Mouse (Mus musculus) lung, embryonic 16.5 days (tissue): ENCODE results near the gene Wscd2. TPM values are rescaled to one million over a fixed set of nuclear protein-coding genes. Genes with fewer than 3 reads are reported as not detected.

Source experiments
- ATAC-seq: fragments of 200-750 bp; cut with Nextera tagmentation; 2 replicates; pipeline ENCODE4 v1.8.0; 2017; ENCODE audit warnings: low read depth, mild to moderate bottlenecking, moderate library complexity
- H3K27ac ChIP-seq: fragments of 300-500 bp; sonication (generic); 2 replicates; pipeline ENCODE4 v1.5.1; 2014; ENCODE audit warnings: mild to moderate bottlenecking, control low read depth, low read length
- H3K27me3 ChIP-seq: fragments of 300-500 bp; sonication (generic); 2 replicates; pipeline ENCODE4 v1.6.1; 2014; ENCODE audit warnings: low read depth, low read length, mixed read lengths; ENCODE audit not compliant: control insufficient read depth, insufficient read depth
- H3K36me3 ChIP-seq: fragments of 300-500 bp; sonication (generic); 2 replicates; pipeline ENCODE4 v1.6.1; 2014; ENCODE audit warnings: low read length; ENCODE audit not compliant: control insufficient read depth, insufficient read depth
- H3K4me1 ChIP-seq: fragments of 300-500 bp; sonication (generic); replicated peaks from 2 replicates; pipeline ENCODE4 v1.6.1; 2014; ENCODE audit warnings: low read length, mixed read lengths; ENCODE audit not compliant: control insufficient read depth, insufficient read depth
- H3K4me2 ChIP-seq: fragments of 300-500 bp; sonication (generic); 2 replicates; pipeline ENCODE4 v1.6.1; 2014; ENCODE audit warnings: low read depth, low read length, control low read depth
- H3K4me3 ChIP-seq: fragments of 300-500 bp; sonication (generic); 2 replicates; pipeline ENCODE4 v1.5.1; 2014; ENCODE audit warnings: mild to moderate bottlenecking, low read length, control low read depth
- H3K9ac ChIP-seq: fragments of 300-500 bp; sonication (generic); 2 replicates; pipeline ENCODE4 v1.6.1; 2014; ENCODE audit warnings: low read length, control low read depth
- H3K9me3 ChIP-seq: fragments of 300-500 bp; sonication (generic); 2 replicates; pipeline ENCODE4 v1.6.1; 2016; ENCODE audit warnings: low read length; ENCODE audit not compliant: control insufficient read depth
- WGBS: fragments of 180-500 bp; shearing (Covaris S2); extraction: QIAGEN DNeasy Blood & Tissue Kit; methylation state at CpG from one replicate; pipeline ENCODE4 v1.1.7; 2014; 5-methylcytosine and 5-hydroxymethylcytosine counted together
- polyA plus RNA-seq: library from polyadenylated mRNA; unstranded; fragments of >200 nt; fragmentation: Nextera tagmentation; extraction: Ambion mirVana; gene quantifications from 2 replicates; pipeline ENCODE4 v1.2.1, GENCODE M21; 2015

The Wscd2 gene
- polyA plus RNA-seq, 1 experiment from 2014 or later, result 4.8 TPM

DNA sequence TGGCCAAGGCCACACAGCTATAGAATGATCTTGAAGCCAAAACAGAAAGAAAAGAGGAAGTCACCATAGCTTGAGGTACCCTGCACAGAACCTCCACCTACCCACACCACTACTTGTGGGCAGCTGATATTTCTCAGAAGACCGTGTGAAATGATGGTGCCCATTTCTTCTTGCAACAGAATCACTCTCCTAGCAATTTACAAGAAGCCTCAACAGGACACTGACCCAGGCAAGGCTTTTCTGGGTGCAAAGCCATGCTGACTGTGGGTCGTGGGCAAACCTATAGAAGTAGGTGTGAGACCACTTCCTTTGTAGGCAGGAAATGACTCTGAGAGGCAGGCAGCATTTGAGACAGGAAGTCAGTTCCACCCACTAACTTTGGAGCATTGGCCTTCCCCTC, 49.3 kb downstream of the Wscd2 start:
- H3K4me3 ChIP-seq, result no peak overlapping the region
- no peaks in the 10 kb centered on the region for H3K4me1 ChIP-seq
- H3K4me2 ChIP-seq, result no peak overlapping the region
- H3K36me3 ChIP-seq, result no peaks in the 10 kb centered on the region
- no peak overlapping the region for H3K9ac ChIP-seq
- 64% methylated on average over 2 of the region's 2 CpGs for WGBS
- no peaks in the 10 kb centered on the region for H3K27me3 ChIP-seq
- no peak for ATAC-seq
- no peaks in the 10 kb centered on the region for H3K9me3 ChIP-seq
- H3K27ac ChIP-seq, result no peak overlapping the region

DNA sequence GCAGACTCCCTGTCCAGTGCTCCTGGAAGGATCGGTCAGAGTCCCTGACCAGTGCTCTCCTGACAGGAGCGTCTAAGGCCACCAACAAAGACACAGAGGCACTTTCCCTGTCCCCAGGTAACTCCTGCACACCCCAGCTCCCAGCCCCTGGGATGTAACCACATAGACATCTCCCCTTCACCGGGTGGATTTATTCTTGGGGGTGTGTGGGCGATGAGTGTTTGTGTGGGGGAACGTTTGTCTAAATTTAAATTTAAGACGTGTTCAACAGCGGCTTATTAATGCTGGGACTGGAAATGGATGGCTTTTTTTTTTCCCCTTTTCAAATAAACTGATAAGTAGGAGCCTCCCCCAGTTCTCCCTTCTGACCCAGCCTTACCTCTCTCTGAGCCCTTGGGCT, 49.7 kb downstream of the Wscd2 start:
- no peak for ATAC-seq
- Histone ChIP-seq H3K36me3 (no peaks in the 10 kb centered on the region), H3K4me3 (no peak overlapping the region), H3K4me1 (no peaks in the 10 kb centered on the region), H3K27ac (no peak overlapping the region), H3K4me2 (no peak overlapping the region), H3K9me3 (no peaks in the 10 kb centered on the region), H3K27me3 (no peaks in the 10 kb centered on the region), H3K9ac (no peak overlapping the region)
- 75% methylated on average over 7 of the region's 7 CpGs for WGBS

DNA sequence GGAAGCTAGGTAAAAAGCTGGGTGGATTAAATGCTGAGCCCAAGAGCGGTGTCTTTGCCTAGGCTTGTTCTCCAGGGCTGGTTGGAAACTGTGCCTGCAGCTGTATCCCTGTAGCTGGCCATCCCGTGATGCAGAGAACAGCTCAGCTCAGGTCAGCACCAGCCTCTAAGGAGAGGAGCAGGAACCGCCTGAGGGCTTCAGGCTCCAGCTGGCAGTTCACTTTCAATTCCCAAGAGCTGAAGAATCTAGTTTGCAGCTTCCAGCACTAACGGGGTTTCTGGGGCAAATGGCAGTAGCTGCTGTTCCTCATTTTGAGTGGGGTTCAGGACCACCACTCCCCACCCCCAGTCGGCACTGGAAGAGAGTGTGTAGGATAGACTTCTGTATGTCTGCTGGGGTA, 51.1 kb downstream of the Wscd2 start:
- Histone ChIP-seq H3K4me1 (no peaks in the 10 kb centered on the region), H3K27ac (no peak overlapping the region), H3K9me3 (no peaks in the 10 kb centered on the region), H3K27me3 (no peaks in the 10 kb centered on the region), H3K4me2 (no peak overlapping the region), H3K36me3 (no peaks in the 10 kb centered on the region), H3K4me3 (no peak overlapping the region), H3K9ac (no peak overlapping the region)
- WGBS, result 59% methylated on average over 5 of the region's 5 CpGs
- no peak for ATAC-seq

DNA sequence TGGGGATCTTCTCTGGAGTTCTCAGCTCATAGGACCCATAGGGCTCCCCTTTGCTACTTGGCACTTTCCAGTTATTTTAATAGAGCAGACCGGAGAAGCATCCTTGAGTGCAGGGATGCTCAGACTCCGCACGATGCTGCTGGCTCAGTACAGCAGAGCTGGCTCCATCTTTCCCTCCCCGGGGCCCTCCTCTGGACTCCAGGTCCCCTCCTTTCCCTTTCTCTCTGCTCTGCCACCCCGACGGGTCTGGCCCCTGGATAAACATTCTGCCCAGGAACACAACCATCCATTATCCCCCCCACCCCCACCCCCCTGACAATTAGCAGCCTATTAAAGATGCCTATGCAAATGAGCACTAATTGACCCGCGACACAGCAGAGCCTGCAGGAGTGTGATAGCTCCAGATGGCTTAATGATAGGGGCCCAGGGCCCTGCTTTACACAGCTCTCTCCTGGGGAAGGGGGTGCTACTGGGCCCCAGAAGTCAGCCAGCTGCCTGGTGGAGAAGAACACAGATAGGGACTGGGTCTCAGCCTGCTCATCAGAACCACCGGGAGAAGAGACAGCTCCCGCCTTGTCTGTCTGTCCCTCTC, 52.8 kb downstream of the Wscd2 start:
- no peak overlapping the region for H3K4me3 ChIP-seq
- H3K4me1 ChIP-seq, result no peaks in the 10 kb centered on the region
- H3K36me3 ChIP-seq, result no peaks in the 10 kb centered on the region
- WGBS, result 26% methylated on average over 10 of the region's 10 CpGs
- H3K9me3 ChIP-seq, result no peaks in the 10 kb centered on the region
- H3K27ac ChIP-seq, result no peak overlapping the region
- H3K27me3 ChIP-seq, result no peaks in the 10 kb centered on the region
- no peak overlapping the region for H3K4me2 ChIP-seq
- ATAC-seq, result no peak
- no peak overlapping the region for H3K9ac ChIP-seq

DNA sequence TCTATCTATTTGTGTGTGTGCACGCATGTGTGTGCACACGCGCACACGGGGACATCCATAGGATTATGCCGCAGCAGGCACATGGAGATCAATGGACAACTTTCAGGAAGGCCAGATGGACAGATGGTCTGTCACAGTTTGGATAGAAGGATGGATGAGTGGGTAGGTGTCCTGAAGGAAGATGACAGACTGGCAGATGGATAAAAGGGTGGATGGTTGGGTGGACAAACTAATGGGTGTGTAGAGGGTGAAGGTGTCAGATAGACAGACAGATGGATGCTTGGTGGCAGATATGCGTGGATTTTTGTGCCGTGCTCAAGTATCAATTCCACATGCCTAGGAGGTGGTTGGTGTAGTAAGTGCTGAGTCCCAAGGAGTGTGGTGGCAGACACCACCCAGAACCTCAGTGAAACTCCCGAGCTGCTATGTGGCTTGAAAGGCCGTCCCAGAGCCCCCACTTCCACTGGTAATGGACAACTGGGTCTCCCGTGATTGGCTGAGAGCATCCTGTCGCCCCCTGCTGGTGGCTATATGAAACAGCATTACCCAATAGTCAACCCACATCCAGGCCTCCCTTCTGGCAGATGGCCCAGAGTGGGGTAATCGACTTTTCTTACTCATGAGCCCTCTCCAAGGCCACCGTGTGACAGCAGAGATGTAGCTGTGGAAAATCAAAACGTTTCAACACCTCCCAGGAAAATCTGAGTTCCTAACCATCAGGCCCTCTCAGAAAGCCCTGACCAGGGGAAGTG, 58.0 kb downstream of the Wscd2 start:
- no peaks in the 10 kb centered on the region for H3K36me3 ChIP-seq
- ATAC-seq, result peak; percentile 48; the same call in 1 of the 2 replicates
- no peak overlapping the region for H3K4me3 ChIP-seq
- WGBS, result 51% methylated on average over 14 of the region's 14 CpGs
- no peak overlapping the region for H3K4me2 ChIP-seq
- no peak overlapping the region for H3K9ac ChIP-seq
- no peaks in the 10 kb centered on the region for H3K9me3 ChIP-seq
- H3K27ac ChIP-seq, result no peak overlapping the region
- 0 out of 2 replicates have a peak, but pooled peaks cover under 1% of the 10 kb centered on the region for H3K4me1 ChIP-seq
- H3K27me3 ChIP-seq, result peaks cover 5% of the 10 kb centered on the region; the same call in 1 of the 2 replicates

DNA sequence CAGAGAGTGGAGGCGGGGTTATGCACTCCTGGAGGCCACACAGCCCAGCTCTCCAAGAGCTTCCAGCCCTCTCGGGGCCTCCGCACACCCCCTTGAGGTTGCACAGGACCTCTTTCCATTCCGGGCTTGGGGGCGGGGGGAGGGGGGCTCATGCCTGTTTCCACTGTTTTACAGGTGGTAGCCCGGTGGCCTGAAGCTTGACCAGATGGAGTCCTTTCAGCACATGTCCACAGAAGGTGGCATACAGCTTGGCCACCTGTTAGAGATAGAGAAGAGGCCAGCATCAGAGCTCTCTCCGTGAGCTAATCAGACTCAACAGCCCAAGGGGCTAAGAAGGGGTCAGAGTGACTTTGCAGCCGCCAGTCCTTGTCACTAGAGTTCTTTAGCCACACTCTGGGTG, 60.1 kb downstream of the Wscd2 start:
- no peak overlapping the region for H3K4me3 ChIP-seq
- H3K9ac ChIP-seq, result no peak overlapping the region
- 0 out of 2 replicates have a peak, but pooled peaks cover 3% of the 10 kb centered on the region for H3K4me1 ChIP-seq
- H3K9me3 ChIP-seq, result no peaks in the 10 kb centered on the region
- H3K27ac ChIP-seq, result no peak overlapping the region
- H3K27me3 ChIP-seq, result peaks cover 5% of the 10 kb centered on the region; the same call in 1 of the 2 replicates
- H3K36me3 ChIP-seq, result no peaks in the 10 kb centered on the region
- H3K4me2 ChIP-seq, result no peak overlapping the region
- ATAC-seq, result no peak
- 63% methylated on average over 8 of the region's 8 CpGs for WGBS

DNA sequence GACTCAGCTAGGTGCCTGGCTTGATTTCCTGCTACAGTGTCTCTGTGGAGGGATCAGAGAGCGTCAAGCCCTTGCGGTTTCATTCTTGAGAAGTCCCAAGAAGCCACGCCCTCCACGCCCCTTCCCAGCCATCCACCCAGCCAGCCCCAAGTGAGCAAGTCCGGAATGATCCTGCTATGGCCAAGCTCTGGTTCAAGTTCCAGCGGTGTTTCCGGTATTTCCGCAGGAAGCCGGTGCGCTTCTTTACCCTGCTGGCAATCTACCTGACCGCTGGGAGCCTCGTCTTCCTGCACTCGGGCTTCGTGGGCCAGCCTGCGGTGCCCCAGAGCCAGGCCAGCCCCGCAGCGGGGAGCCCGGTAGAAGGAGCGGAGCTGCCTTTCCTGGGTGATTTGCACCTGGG, 60.6 kb downstream of the Wscd2 start:
- Histone ChIP-seq H3K4me2 (no peak overlapping the region), H3K4me1 (0 out of 2 replicates have a peak, but pooled peaks cover 3% of the 10 kb centered on the region), H3K9me3 (no peaks in the 10 kb centered on the region), H3K36me3 (no peaks in the 10 kb centered on the region), H3K4me3 (no peak overlapping the region), H3K27ac (no peak overlapping the region), H3K27me3 (peaks cover 5% of the 10 kb centered on the region; the same call in 1 of the 2 replicates), H3K9ac (no peak overlapping the region)
- WGBS, result 25% methylated on average over 19 of the region's 19 CpGs
- no peak for ATAC-seq

DNA sequence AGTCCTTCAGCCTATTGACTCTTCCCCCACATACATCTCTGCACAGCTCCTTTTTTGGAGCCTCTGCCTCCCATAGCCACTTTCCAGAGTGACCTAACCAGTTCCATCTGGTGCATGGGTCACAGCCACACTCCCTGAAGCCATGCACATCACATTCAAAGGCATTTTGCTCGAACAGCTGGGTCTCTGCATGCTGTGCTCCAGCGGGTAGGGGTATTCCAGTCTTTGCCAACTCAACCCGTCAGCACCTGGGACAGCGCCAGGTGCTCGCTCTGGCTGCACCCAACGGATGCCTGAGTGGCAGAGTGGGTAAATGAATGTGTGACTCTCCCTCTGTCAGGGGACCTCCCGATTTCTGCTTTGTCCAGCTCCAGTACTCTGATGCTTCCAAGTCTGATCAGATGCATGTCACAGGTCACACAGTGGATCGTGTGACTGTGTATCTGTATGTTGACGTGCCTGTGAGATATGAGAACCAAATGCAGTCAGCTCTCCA, 63.3 kb downstream of the Wscd2 start:
- peaks cover 5% of the 10 kb centered on the region; the same call in 1 of the 2 replicates for H3K27me3 ChIP-seq

DNA sequence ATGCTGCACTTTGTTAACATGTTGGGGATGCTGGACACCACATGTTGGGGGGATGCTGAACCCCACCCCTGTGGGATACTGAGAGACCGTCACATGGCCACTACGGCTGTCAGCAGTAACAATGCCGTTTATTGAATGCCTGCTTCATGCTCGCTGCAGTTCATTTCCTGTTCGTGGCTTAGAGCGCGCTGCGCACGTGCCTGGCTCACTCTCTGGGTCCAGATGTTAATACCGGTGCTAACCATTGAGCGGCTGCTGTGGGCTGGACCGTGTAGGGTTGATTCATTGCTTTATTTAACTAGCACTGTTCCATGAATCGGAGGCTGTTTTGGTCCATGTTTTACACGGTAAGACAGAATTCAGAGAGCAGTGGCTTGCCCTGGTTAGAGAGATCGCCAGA, 64.0 kb downstream of the Wscd2 start:
- Histone ChIP-seq H3K27me3 (peaks cover 5% of the 10 kb centered on the region; the same call in 1 of the 2 replicates), H3K4me1 (0 out of 2 replicates have a peak, but pooled peaks cover 3% of the 10 kb centered on the region)

More for the DNA sequence above, 63.3 kb downstream of the Wscd2 start:
- Histone ChIP-seq H3K9ac (no peak overlapping the region), H3K27ac (peak overlapping the region; percentile 40; the same call in 1 of the 2 replicates), H3K9me3 (no peaks in the 10 kb centered on the region), H3K4me1 (0 out of 2 replicates have a peak, but pooled peaks cover 3% of the 10 kb centered on the region), H3K4me3 (no peak overlapping the region), H3K4me2 (no peak overlapping the region), H3K36me3 (no peaks in the 10 kb centered on the region)
- 6% methylated on average over 9 of the region's 9 CpGs for WGBS
- ATAC-seq, result peak; percentile 83

More for the DNA sequence above, 64.0 kb downstream of the Wscd2 start:
- Histone ChIP-seq H3K9ac (no peak overlapping the region), H3K36me3 (no peaks in the 10 kb centered on the region), H3K9me3 (no peaks in the 10 kb centered on the region), H3K4me3 (no peak overlapping the region), H3K27ac (peak overlapping the region; percentile 17; the same call in 1 of the 2 replicates), H3K4me2 (no peak overlapping the region)
- 58% methylated on average over 15 of the region's 15 CpGs for WGBS
- ATAC-seq, result peak; percentile 59; the same call in 1 of the 2 replicates
